Mouse (Mus musculus): ENCODE measurements around the gene Olfr112. TPM values are rescaled to one million over a fixed set of nuclear protein-coding genes. Genes with fewer than 3 reads are reported as not detected.
"Not testable (repeated sequence)": the region's sequence is repeated elsewhere in the genome, so short reads cannot be mapped to it uniquely, and the experiment has no call there.

Gene Olfr112
- polyA plus RNA-seq (2012; rRNA removed), result not detected in 2 replicates

DNA sequence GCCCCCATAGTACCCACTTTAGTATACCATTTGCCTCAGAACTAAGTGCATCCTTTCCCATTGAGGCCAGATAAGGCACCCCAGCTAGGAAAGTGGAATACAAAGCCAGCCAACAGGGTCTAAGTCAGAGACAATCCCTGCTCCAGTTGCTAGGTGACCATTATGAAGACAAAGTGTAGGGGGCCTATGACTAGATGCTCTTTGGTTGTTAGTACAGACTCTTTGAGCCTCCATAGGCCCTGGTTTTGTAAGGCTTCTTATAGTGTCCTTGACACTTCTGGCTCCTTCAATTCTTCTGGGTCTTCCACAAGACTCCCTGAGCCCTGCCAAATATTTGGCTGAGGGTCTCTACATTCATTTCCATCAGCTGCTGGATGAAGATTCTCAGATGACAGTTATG is at the start of gene Olfr112:
TSS of gene Olfr112 (minus strand) at position 101 of the 400 bp plus-strand sequence.
- DNase-seq (ENCODE audit: low read depth), result no peak
- TF ChIP-seq POLR2A (IDR thresholded peaks at IDR 0.05; ENCODE audit: borderline replicate concordance, extremely low read depth, insufficient read depth, insufficient read length, poor library complexity, severe bottlenecking) (no peak), CTCF (IDR thresholded peaks at IDR 0.05; ENCODE audit: borderline replicate concordance, extremely low read depth, insufficient read depth, insufficient read length) (no peak)

DNA sequence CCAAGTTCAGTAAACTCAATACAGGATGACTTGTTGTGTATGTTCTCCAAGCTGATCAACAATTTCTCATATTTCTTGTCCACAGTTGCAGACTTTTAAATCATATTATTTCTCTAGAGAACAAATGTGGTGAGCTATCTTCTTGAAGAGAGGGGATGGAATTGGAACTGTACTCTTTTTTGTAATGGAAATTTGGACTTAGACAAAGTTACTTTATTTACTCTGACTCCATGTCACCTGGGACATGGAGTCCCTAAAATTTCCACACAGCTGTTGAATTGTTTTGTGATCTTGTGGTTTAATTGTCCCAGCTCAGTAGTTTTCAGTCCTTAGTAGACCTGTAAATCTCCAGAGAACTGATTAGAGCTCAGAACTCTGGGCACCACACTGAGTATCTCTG is 23.4 kb upstream of the Olfr112 start, which contains the start of gene Olfr114:
TSS of gene Olfr114 (minus strand) at position 101 of the 400 bp plus-strand sequence.
- no peak for DNase-seq (ENCODE audit: low read depth)
- TF ChIP-seq POLR2A (IDR thresholded peaks at IDR 0.05; ENCODE audit: borderline replicate concordance, extremely low read depth, insufficient read depth, insufficient read length, poor library complexity, severe bottlenecking) (no peak), CTCF (IDR thresholded peaks at IDR 0.05; ENCODE audit: borderline replicate concordance, extremely low read depth, insufficient read depth, insufficient read length) (no peak)

- no peak for DNase-seq (ENCODE audit: low read depth)
- TF ChIP-seq CTCF (IDR thresholded peaks at IDR 0.05; ENCODE audit: borderline replicate concordance, extremely low read depth, insufficient read depth, insufficient read length) (no peak), POLR2A (IDR thresholded peaks at IDR 0.05; ENCODE audit: borderline replicate concordance, extremely low read depth, insufficient read depth, insufficient read length, poor library complexity, severe bottlenecking) (no peak)
Measured at GRCm38 (mm10) chr17:37577563-37577962, 8.3 kb upstream of the Olfr112 start, which contains the start of gene Olfr113. Gene Olfr113 (minus strand): TSS chr17:37577663.

GRCm38 (mm10) chr17:37558913-37559615 is 10.2 kb downstream of the Olfr112 start:
- DNase-seq (ENCODE audit: low read depth), result no peak
- no peak for TF ChIP-seq POLR2A (IDR thresholded peaks at IDR 0.05; ENCODE audit: borderline replicate concordance, extremely low read depth, insufficient read depth, insufficient read length, poor library complexity, severe bottlenecking)
- no peak for TF ChIP-seq CTCF (IDR thresholded peaks at IDR 0.05; ENCODE audit: borderline replicate concordance, extremely low read depth, insufficient read depth, insufficient read length)

DNA sequence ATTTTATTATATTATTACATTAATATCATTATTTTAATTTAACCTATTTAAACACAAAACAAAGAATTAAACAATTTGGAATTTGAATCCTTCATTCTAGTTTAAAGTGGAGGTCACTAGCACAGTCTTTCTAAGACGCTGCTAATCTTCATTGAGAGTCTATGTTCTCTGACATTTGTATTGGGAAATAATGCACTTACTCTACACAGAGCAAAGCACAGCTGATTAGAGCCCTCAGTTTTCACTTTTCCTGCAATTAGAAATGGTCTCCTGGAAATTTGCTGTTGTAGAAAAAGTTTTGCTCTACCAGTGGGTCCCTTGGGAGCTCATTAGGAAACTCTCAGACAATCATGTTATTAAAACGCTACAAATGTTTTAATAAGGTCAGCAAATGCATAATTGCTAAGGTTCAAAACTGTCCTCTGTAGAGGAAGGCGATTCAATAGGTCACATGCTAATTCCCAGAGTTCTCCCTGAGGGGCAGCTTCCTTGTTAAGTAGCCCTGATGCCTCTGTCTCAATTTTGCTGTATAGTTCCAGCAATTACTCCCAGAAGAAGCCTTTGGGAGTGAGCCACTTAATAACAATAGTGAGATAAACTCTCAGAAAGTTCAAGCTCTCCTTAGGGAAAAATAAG is 25.3 kb downstream of the Olfr112 start:
- peak; percentile 41 for DNase-seq (ENCODE audit: low read depth)
- no peak for TF ChIP-seq POLR2A (IDR thresholded peaks at IDR 0.05; ENCODE audit: borderline replicate concordance, extremely low read depth, insufficient read depth, insufficient read length, poor library complexity, severe bottlenecking)
- TF ChIP-seq CTCF (IDR thresholded peaks at IDR 0.05; ENCODE audit: borderline replicate concordance, extremely low read depth, insufficient read depth, insufficient read length), result no peak

GRCm38 (mm10) chr17:37541454-37542119 is 27.7 kb downstream of the Olfr112 start:
- DNase-seq (ENCODE audit: low read depth), result no peak
- TF ChIP-seq POLR2A (IDR thresholded peaks at IDR 0.05; ENCODE audit: borderline replicate concordance, extremely low read depth, insufficient read depth, insufficient read length, poor library complexity, severe bottlenecking), result no peak

GRCm38 (mm10) chr17:37538416-37538815 is 30.8 kb downstream of the Olfr112 start:
- not testable (repeated sequence) for DNase-seq (ENCODE audit: low read depth)

DNA sequence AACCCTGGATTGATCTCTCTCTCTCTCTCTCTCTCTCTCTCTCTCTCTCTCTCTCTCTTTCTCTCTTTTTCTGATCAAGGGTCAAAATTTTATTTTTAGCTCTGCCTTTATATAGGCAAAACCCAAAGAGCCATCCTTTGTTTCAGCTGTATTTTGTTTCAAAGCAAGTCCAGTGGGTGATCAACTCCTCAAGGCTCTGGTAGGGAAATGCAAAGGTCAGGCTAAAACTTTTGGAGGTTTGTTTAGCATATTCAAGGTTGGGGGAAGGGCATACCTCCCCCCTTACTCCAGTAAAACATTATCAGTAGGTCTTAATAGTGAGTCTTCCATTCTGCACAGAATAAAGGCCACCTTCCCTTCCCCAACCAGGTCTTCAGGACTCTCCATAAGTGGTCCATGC is 34.1 kb downstream of the Olfr112 start:
- TF ChIP-seq CTCF (IDR thresholded peaks at IDR 0.05; ENCODE audit: borderline replicate concordance, extremely low read depth, insufficient read depth, insufficient read length), result no peak
- TF ChIP-seq POLR2A (IDR thresholded peaks at IDR 0.05; ENCODE audit: borderline replicate concordance, extremely low read depth, insufficient read depth, insufficient read length, poor library complexity, severe bottlenecking), result no peak
- DNase-seq (ENCODE audit: low read depth), result no peak

GRCm38 (mm10) chr17:37525427-37525826 is 43.8 kb downstream of the Olfr112 start:
- DNase-seq (ENCODE audit: low read depth), result not testable (repeated sequence)

GRCm38 (mm10) chr17:37524612-37525011 is 44.6 kb downstream of the Olfr112 start:
- not testable (repeated sequence) for DNase-seq (ENCODE audit: low read depth)

Other genes with a start within 250 kb of the Olfr112 start
- gene Olfr103, start 229.8 kb downstream of the Olfr112 start, polyA plus RNA-seq (2012; rRNA removed), result not detected in 2 replicates
- not detected in 2 replicates for gene Olfr104-ps, start 209.9 kb downstream of the Olfr112 start, polyA plus RNA-seq (2012; rRNA removed)
- not detected in 2 replicates for gene Olfr105-ps, start 190.4 kb downstream of the Olfr112 start, polyA plus RNA-seq (2012; rRNA removed)
- not detected in 2 replicates for gene Olfr106-ps, start 179.1 kb downstream of the Olfr112 start, polyA plus RNA-seq (2012; rRNA removed)
- gene Olfr107, start 170.2 kb downstream of the Olfr112 start, polyA plus RNA-seq (2012; rRNA removed), result not detected in 2 replicates
- gene Olfr108, start 124.0 kb downstream of the Olfr112 start, polyA plus RNA-seq (2012; rRNA removed), result not detected in 2 replicates
- gene Olfr109, start 110.5 kb downstream of the Olfr112 start, polyA plus RNA-seq (2012; rRNA removed), result not detected in 2 replicates
- not detected in 2 replicates for gene H2-M2, start 85.9 kb downstream of the Olfr112 start, polyA plus RNA-seq (2012; rRNA removed)
- gene Olfr110, start 77.0 kb downstream of the Olfr112 start, polyA plus RNA-seq (2012; rRNA removed), result not detected in 2 replicates
- 0.04 and 0.08 TPM in 2 replicates for gene Olfr111, start 61.4 kb downstream of the Olfr112 start, polyA plus RNA-seq (2012; rRNA removed)
- gene Olfr113, start 8.2 kb upstream of the Olfr112 start, polyA plus RNA-seq (2012; rRNA removed), result not detected in 2 replicates
- gene Olfr114, start 23.3 kb upstream of the Olfr112 start, polyA plus RNA-seq (2012; rRNA removed), result not detected in 2 replicates
- gene Olfr115, start 57.7 kb upstream of the Olfr112 start, polyA plus RNA-seq (2012; rRNA removed), result not detected in 2 replicates
- gene Olfr116, start 57.7 kb upstream of the Olfr112 start, polyA plus RNA-seq (2012; rRNA removed), result not detected in 2 replicates
- gene Olfr117, start 94.3 kb upstream of the Olfr112 start, polyA plus RNA-seq (2012; rRNA removed), result not detected in 2 replicates
- not detected in 2 replicates for gene Olfr118, start 97.5 kb upstream of the Olfr112 start, polyA plus RNA-seq (2012; rRNA removed)
- not detected in 2 replicates for gene Olfr119, start 127.1 kb upstream of the Olfr112 start, polyA plus RNA-seq (2012; rRNA removed)
- gene Olfr120, start 152.4 kb upstream of the Olfr112 start, polyA plus RNA-seq (2012; rRNA removed), result not detected in 2 replicates
- gene Olfr121, start 179.4 kb upstream of the Olfr112 start, polyA plus RNA-seq (2012; rRNA removed), result not detected in 2 replicates
- not detected in 2 replicates for gene Olfr122, start 199.2 kb upstream of the Olfr112 start, polyA plus RNA-seq (2012; rRNA removed)
- gene Olfr123, start 224.1 kb upstream of the Olfr112 start, polyA plus RNA-seq (2012; rRNA removed), result not detected in 2 replicates
- not detected in 2 replicates for gene Olfr124, start 230.4 kb upstream of the Olfr112 start, polyA plus RNA-seq (2012; rRNA removed)